Mouse (Mus musculus) cerebral cortex, adult 2 months (tissue): ENCODE results near the gene Fsip2.

Experiments used
- WGBS: fragments of 180-500 bp; shearing (Covaris S2); methylation state at CpG from one replicate; pipeline ENCODE4 v1.1.7; 2018; 5-methylcytosine and 5-hydroxymethylcytosine counted together

Gene Fsip2

GRCm38 (mm10) chr2:82943472-82943871, at the start of gene Fsip2:
TSS of gene Fsip2 (plus strand) at chr2:82943634.
- 92% methylated on average over 17 of the region's 17 CpGs for WGBS

GRCm38 (mm10) chr2:82963443-82963842, 20.0 kb downstream of the Fsip2 start:
- 89% methylated on average over 3 of the region's 3 CpGs for WGBS

- 87% methylated on average over 7 of the region's 7 CpGs for WGBS
These were observed 82.4 kb downstream of the Fsip2 start for GRCm38 (mm10) chr2:83025853-83026252.

GRCm38 (mm10) chr2:83052914-83053690, 109.7 kb downstream of the Fsip2 start:
- 44% methylated on average over 5 of the region's 5 CpGs for WGBS
